Mouse (Mus musculus) stomach, postnatal 0 days (tissue): ENCODE measurements around the gene Prickle1.

Source experiments
- CTCF ChIP-seq: IDR thresholded peaks from 2 replicates; pipeline ENCODE4 v1.5.1; 2016; ENCODE audit warnings: antibody characterized with exemption, low read depth, mild to moderate bottlenecking, moderate library complexity
- EP300 ChIP-seq: optimal IDR thresholded peaks from 2 replicates; pipeline ENCODE3; 2016; ENCODE audit warnings: antibody characterized with exemption

DNA sequence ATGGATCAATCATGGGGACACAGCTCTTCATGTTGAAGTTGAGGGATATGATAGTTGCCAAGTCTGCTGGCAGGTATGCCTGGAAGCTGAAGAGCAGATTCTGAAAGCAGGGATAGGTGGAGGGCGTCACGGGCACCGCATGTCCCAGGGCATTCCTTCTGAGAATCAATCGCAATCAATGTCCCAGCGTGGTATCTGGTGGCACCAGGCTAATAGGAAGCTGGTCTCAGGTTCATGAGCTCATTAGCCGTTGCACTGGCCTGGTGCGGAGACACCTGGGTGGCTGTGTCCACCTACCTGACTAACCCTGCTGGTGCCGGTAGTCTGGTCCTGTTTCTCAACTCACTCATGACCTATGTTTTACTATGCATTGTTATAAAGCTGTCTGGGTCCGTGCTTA, 19.3 kb downstream of the Prickle1 start:
- no peak for TF ChIP-seq EP300
- TF ChIP-seq CTCF: no peak
